Mouse (Mus musculus) stomach, postnatal 0 days (tissue): Measurements from ENCODE around the gene Rae1. TPM values are rescaled to one million over a fixed set of nuclear protein-coding genes. Genes with fewer than 3 reads are reported as not detected.

Experiments
- ATAC-seq: fragments of 200-750 bp; cut with Nextera tagmentation; 2 replicates; pipeline ENCODE4 v1.8.0; 2017; ENCODE audit not compliant: low FRiP score, low TSS enrichment
- DNase-seq: peaks from one replicate; pipeline ENCODE4 v3.0.0-alpha.2; 2016; ENCODE audit warnings: low spot score
- H3K27ac ChIP-seq: fragments of 300-500 bp; sonication (generic); replicated peaks from 2 replicates; pipeline ENCODE4 v1.5.1; 2014; ENCODE audit warnings: mild to moderate bottlenecking, control low read depth
- H3K27me3 ChIP-seq: fragments of 300-500 bp; sonication (generic); 2 replicates; pipeline ENCODE4 v1.6.1; 2014; ENCODE audit warnings: low read length; ENCODE audit not compliant: control insufficient read depth, insufficient read depth
- H3K36me3 ChIP-seq: fragments of 300-500 bp; sonication (generic); 2 replicates; pipeline ENCODE4 v1.6.1; 2014; ENCODE audit warnings: low read length, mixed read lengths; ENCODE audit not compliant: control insufficient read depth, insufficient read depth
- H3K4me1 ChIP-seq: fragments of 300-500 bp; sonication (generic); replicated peaks from 2 replicates; pipeline ENCODE4 v1.6.1; 2014; ENCODE audit warnings: antibody characterized with exemption; ENCODE audit not compliant: control insufficient read depth, insufficient read depth
- H3K4me2 ChIP-seq: fragments of 300-500 bp; sonication (generic); replicated peaks from 2 replicates; pipeline ENCODE4 v1.6.1; 2014; ENCODE audit warnings: low read depth, mild to moderate bottlenecking, control low read depth, moderate library complexity
- H3K4me3 ChIP-seq: fragments of 300-500 bp; sonication (generic); 2 replicates; pipeline ENCODE4 v1.5.1; 2014; ENCODE audit warnings: low read depth, low read length, control low read depth
- H3K9ac ChIP-seq: fragments of 300-500 bp; sonication (generic); 2 replicates; pipeline ENCODE4 v1.6.1; 2014; ENCODE audit warnings: mild to moderate bottlenecking, low read length, control low read depth, mixed read lengths
- H3K9me3 ChIP-seq: fragments of 300-500 bp; sonication (generic); 2 replicates; pipeline ENCODE4 v1.6.1; 2016; ENCODE audit warnings: low read length; ENCODE audit not compliant: control insufficient read depth
- CTCF ChIP-seq: IDR thresholded peaks from 2 replicates; pipeline ENCODE4 v1.5.1; 2016; ENCODE audit warnings: antibody characterized with exemption, low read depth, mild to moderate bottlenecking, moderate library complexity
- EP300 ChIP-seq: optimal IDR thresholded peaks from 2 replicates; pipeline ENCODE3; 2016; ENCODE audit warnings: antibody characterized with exemption
- WGBS: fragments of 180-500 bp; shearing (Covaris S2); extraction: QIAGEN DNeasy Blood & Tissue Kit; methylation state at CpG from one replicate; pipeline ENCODE4 v1.1.7; 2014; 5-methylcytosine and 5-hydroxymethylcytosine counted together
- polyA plus RNA-seq: library from polyadenylated mRNA; unstranded; fragments of >200 nt; fragmentation: Nextera tagmentation; extraction: Ambion mirVana; gene quantifications from 2 replicates; pipeline ENCODE4 v1.2.1, GENCODE M21; 2015

Rae1 gene
- polyA plus RNA-seq, 1 experiment from 2014 or later = 68.7 TPM

DNA sequence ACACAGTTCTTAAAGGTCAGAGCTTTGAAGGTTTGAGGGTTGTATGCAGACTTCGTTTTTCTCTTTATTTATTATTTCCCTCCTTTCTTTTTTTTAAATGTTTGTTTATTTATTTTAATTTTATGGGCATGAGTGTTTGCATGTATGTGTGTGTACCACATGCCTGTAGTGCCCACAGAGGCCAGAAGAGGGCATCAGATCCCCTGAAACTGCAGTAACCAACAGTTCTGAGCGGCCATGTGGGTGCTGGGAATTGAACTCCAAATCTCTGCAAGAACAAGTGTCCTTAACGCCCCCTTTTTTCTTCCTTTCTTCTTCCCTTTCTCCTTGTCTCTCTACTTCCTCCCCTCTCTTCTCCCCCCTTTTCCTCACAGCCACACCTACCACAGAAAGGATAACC lies 39.6 kb upstream of the Rae1 start:
- WGBS = 87% methylated on average over 3 of the region's 3 CpGs
- Histone ChIP-seq H3K9me3 (no peaks in the 10 kb centered on the region), H3K4me3 (no peak overlapping the region), H3K4me2 (no peak overlapping the region), H3K27me3 (no peaks in the 10 kb centered on the region), H3K4me1 (no peaks in the 10 kb centered on the region), H3K27ac (no peak overlapping the region), H3K36me3 (no peaks in the 10 kb centered on the region), H3K9ac (no peak overlapping the region)
- no peak for ATAC-seq
- DNase-seq = no peak
- TF ChIP-seq EP300 = no peak
- TF ChIP-seq CTCF = no peak

DNA sequence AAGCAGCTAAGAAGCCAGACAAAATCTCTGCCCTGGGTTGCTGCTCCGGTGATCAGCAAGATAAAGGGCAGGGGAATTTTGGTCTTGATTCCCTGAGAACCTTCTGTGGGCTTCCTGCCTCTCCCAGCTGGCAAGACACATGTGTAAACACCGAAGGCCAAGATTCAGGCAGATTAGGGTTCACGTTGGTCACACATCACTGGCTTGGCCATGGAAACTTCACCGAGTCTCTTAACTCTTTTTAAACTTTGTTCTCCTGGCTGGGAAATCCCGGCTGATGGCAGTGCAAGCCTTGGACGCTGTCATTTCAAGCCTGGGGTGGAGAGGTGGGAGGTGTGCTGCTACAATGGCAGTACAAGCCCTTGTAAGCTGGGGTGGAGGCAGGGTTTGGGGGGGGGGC lies 38.7 kb upstream of the Rae1 start:
- Histone ChIP-seq H3K4me3 (no peak overlapping the region), H3K4me1 (no peaks in the 10 kb centered on the region), H3K27ac (no peak overlapping the region), H3K9me3 (no peaks in the 10 kb centered on the region), H3K36me3 (no peaks in the 10 kb centered on the region), H3K9ac (no peak overlapping the region), H3K27me3 (no peaks in the 10 kb centered on the region), H3K4me2 (no peak overlapping the region)
- DNase-seq (no peak), ATAC-seq (no peak)
- no peak for TF ChIP-seq CTCF
- TF ChIP-seq EP300 = no peak
- WGBS = 60% methylated on average over 6 of the region's 6 CpGs

DNA sequence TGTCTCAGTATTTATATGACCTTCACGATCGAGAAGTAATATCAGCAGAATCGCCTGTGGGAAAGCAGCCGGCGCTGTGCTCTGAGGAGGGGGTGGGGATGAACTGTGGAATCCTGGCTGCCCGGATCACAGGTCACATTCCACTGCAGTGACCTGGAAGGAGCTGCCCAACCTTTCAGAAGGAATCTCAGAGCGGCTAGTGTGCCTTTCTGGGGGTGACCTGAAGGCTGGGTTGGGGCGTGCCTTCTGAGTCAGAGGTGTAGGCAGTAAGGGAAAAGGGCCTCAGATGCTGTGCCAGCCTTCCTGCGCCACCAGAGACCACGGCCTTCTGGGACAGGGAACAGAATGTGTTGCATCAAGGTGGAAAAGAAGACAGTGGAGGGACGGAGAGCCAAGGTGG lies 34.7 kb upstream of the Rae1 start:
- WGBS = 20% methylated on average over 11 of the region's 11 CpGs
- Histone ChIP-seq H3K4me1 (no peaks in the 10 kb centered on the region), H3K9ac (no peak overlapping the region), H3K4me3 (no peak overlapping the region), H3K27me3 (no peaks in the 10 kb centered on the region), H3K4me2 (no peak overlapping the region), H3K27ac (no peak overlapping the region), H3K9me3 (no peaks in the 10 kb centered on the region), H3K36me3 (no peaks in the 10 kb centered on the region)
- ATAC-seq (peak; percentile 78), DNase-seq (peak; percentile 49)
- TF ChIP-seq EP300 (no peak), CTCF (no peak)

DNA sequence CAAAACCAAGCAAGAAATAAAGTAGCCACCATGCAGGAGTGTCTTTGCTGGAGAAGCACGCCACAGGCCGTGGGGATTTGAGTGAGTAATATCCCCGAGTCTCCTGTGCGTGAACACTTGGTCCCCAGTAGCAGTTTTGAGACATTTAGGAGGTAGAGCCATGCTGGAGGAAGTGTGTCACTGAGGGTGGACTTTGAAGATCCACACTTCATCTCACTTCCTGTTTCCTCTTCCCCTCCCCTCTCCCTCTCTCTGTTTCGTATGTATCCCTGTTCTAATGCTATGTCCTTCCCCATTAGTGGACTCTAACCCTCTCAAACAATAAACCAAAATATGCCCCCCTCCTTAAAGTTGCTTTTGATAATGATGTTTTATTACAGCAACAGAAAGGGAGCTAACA lies 33.4 kb upstream of the Rae1 start:
- Histone ChIP-seq H3K4me3 (no peak overlapping the region), H3K9me3 (no peaks in the 10 kb centered on the region), H3K4me2 (no peak overlapping the region), H3K36me3 (no peaks in the 10 kb centered on the region), H3K27ac (no peak overlapping the region), H3K4me1 (no peaks in the 10 kb centered on the region), H3K27me3 (no peaks in the 10 kb centered on the region), H3K9ac (no peak overlapping the region)
- TF ChIP-seq CTCF (no peak), EP300 (no peak)
- DNase-seq (no peak), ATAC-seq (no peak)
- WGBS = 86% methylated on average over 5 of the region's 5 CpGs

DNA sequence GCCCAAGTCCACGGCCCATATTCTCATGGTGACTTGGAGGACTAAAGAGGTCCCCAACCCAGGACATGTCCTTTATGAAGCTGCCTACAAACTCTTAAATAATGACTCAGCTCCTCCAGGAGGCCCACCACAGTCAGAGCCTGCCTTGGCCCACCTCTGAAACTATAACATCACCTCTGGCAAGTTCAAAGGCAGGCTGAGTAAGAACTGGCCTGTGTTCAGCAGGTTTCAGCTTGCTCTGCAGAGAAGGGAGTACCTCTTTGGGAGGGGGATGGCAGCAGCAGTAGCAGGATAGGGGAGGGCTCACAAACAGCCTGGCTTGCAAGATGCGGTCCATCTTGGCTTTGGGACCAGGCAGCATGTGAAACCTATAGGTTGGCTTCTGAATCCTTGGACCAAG lies 28.1 kb upstream of the Rae1 start:
- no peak overlapping the region for H3K27ac ChIP-seq
- TF ChIP-seq CTCF (no peak), EP300 (no peak)

DNA sequence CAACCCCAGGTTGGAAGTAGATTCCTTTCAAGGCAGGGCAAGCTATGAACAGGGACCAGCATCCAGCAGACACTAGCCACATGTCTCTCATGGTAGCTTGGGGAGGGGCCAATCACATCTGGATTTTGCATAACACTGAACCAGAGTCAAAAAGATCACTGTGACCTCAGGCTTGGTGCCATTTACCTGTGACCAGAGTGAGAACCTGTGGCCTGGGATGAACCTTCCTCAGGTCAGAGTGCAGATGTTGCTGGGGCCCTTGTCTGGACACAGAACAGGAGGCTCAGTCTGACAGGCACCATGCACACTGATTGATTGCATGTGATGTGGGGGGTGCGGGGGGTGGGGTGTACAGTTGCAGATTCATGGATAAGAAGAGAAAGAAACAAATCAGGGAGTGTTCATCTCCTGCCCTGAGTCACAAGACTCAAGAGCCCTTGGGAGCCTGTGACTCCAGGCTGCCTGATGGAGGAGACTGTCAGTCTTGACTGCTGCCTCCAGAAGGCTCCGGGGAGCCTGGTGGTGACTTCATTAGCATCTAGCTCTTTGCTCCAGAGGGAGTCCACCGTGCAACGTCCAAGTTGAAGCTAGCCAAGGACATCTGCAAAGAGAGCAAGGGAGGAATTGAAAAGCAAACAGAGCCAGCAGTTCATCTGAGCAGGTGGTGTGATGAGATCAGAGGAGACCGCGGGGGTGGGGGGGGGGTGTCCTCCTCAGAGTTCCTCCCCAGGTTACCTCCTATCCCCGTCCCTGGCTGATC lies 25.9 kb upstream of the Rae1 start:
- no peaks in the 10 kb centered on the region for H3K36me3 ChIP-seq
- H3K27me3 ChIP-seq = no peaks in the 10 kb centered on the region
- H3K9me3 ChIP-seq = no peaks in the 10 kb centered on the region
- H3K4me1 ChIP-seq = no peaks in the 10 kb centered on the region
- H3K4me2 ChIP-seq = no peak overlapping the region
- H3K4me3 ChIP-seq = no peak overlapping the region
- no peak for TF ChIP-seq EP300
- TF ChIP-seq CTCF = no peak
- WGBS = 9% methylated on average over 7 of the region's 7 CpGs
- ATAC-seq = 0 out of 2 replicates have a peak, but pooled peaks have one; percentile 18
- no peak overlapping the region for H3K27ac ChIP-seq
- H3K9ac ChIP-seq = no peak overlapping the region
- no peak for DNase-seq

More for the DNA sequence above, 28.1 kb upstream of the Rae1 start:
- Histone ChIP-seq H3K36me3 (no peaks in the 10 kb centered on the region), H3K4me3 (no peak overlapping the region), H3K9ac (no peak overlapping the region), H3K4me2 (no peak overlapping the region), H3K4me1 (no peaks in the 10 kb centered on the region), H3K9me3 (no peaks in the 10 kb centered on the region), H3K27me3 (no peaks in the 10 kb centered on the region)
- no peak for DNase-seq
- WGBS = 76% methylated on average over 2 of the region's 2 CpGs
- no peak for ATAC-seq
